Comparison of ENCODE assay signal across 29 mouse cellular contexts in genomic region chr7:79769664-79770063, GRCm38 (mm10). TPM values are rescaled to one million over a fixed set of nuclear protein-coding genes. Genes with fewer than 3 reads are reported as not detected.
"Had no signal": no experiment of that assay in that cellular context is flagged by ENCODE, and none has a peak within 500 bp of the region (broad histone marks: within the 10 kb centered on the region; RNA-seq: fewer than 3 reads in every experiment).

No protein-coding gene starts in this region.

- ATAC-seq: forebrain, embryonic 13.5 days; forebrain, embryonic 14.5 days; forebrain, embryonic 15.5 days; forebrain, embryonic 16.5 days; forebrain, postnatal 0 days had no signal

- H3K27ac ChIP-seq: embryonic facial prominence, embryonic 10.5 days; embryonic facial prominence, embryonic 12.5 days; embryonic facial prominence, embryonic 13.5 days; embryonic facial prominence, embryonic 15.5 days; forebrain, embryonic 10.5 days; forebrain, embryonic 12.5 days; forebrain, embryonic 13.5 days; forebrain, embryonic 15.5 days; gastrocnemius, adult 2 months had no signal

- DNase-seq: cerebellum, adult 2 months; cerebellum, adult 8-10 months; cerebellum, adult 9-10 months; cerebellum, adult 9-11 months; cerebellum, postnatal 10 days; cerebellum, postnatal 14 days; cerebellum, postnatal 25 days; cerebellum, postnatal 36 days; embryo, embryonic 11 days; forebrain, postnatal 0 days; gastrocnemius, adult 2 months; gastrocnemius, postnatal 10 days; gastrocnemius, postnatal 14 days; gastrocnemius, postnatal 25 days; heart, adult 11 months; heart, adult 18-20 months had no signal

- H3K36me3 ChIP-seq: embryonic facial prominence, embryonic 10.5 days; embryonic facial prominence, embryonic 12.5 days; embryonic facial prominence, embryonic 13.5 days; embryonic facial prominence, embryonic 15.5 days; forebrain, embryonic 10.5 days; forebrain, embryonic 12.5 days; forebrain, embryonic 15.5 days had no signal

- H3K9me3 ChIP-seq: embryonic facial prominence, embryonic 10.5 days; embryonic facial prominence, embryonic 12.5 days; embryonic facial prominence, embryonic 13.5 days; embryonic facial prominence, embryonic 15.5 days; forebrain, embryonic 10.5 days; forebrain, embryonic 12.5 days; forebrain, embryonic 13.5 days; forebrain, embryonic 15.5 days had no signal

- H3K4me1 ChIP-seq: embryonic facial prominence, embryonic 12.5 days; embryonic facial prominence, embryonic 13.5 days; embryonic facial prominence, embryonic 15.5 days; forebrain, embryonic 12.5 days; forebrain, embryonic 13.5 days; forebrain, embryonic 15.5 days had no signal

- H3K4me2 ChIP-seq: embryonic facial prominence, embryonic 12.5 days; embryonic facial prominence, embryonic 13.5 days; embryonic facial prominence, embryonic 15.5 days; forebrain, embryonic 12.5 days; forebrain, embryonic 13.5 days; forebrain, embryonic 15.5 days had no signal

- H3K27me3 ChIP-seq: embryonic facial prominence, embryonic 12.5 days; embryonic facial prominence, embryonic 13.5 days; embryonic facial prominence, embryonic 15.5 days; forebrain, embryonic 12.5 days; forebrain, embryonic 13.5 days; forebrain, embryonic 15.5 days had no signal

- H3K9ac ChIP-seq: embryonic facial prominence, embryonic 12.5 days; embryonic facial prominence, embryonic 13.5 days; embryonic facial prominence, embryonic 15.5 days; forebrain, embryonic 12.5 days; forebrain, embryonic 13.5 days; forebrain, embryonic 15.5 days; forebrain, postnatal 0 days had no signal

- H3K4me3 ChIP-seq: embryonic facial prominence, embryonic 10.5 days; embryonic facial prominence, embryonic 12.5 days; embryonic facial prominence, embryonic 13.5 days; embryonic facial prominence, embryonic 15.5 days; erythroblast, embryonic 14.5 days; forebrain, embryonic 10.5 days; forebrain, embryonic 12.5 days; forebrain, embryonic 13.5 days; forebrain, embryonic 15.5 days; gastrocnemius, adult 2 months had no signal

RNA-seq across cellular contexts. Expression of gene Mesp1, which starts 23.9 kb away (rescaled TPM):
- polyA plus RNA-seq: cerebellum, adult 2 months; embryonic facial prominence, embryonic 12.5 days; embryonic facial prominence, embryonic 13.5 days; forebrain, embryonic 10.5 days; forebrain, embryonic 12.5 days; forebrain, embryonic 13.5 days; forebrain, embryonic 14.5 days; forebrain, embryonic 15.5 days; forebrain, embryonic 16.5 days had no signal

RNA-seq across cellular contexts. Expression of gene Wdr93, which starts 26.7 kb away (rescaled TPM):
- polyA plus RNA-seq: erythroblast, embryonic 14.5 days had no signal

RNA-seq across cellular contexts. Expression of gene Pex11a, which starts 26.7 kb away (rescaled TPM):
- polyA plus RNA-seq: erythroblast, embryonic 14.5 days had no signal

RNA-seq across cellular contexts. Expression of gene Plin1, which starts 37.0 kb away (rescaled TPM):
- polyA plus RNA-seq: cortical plate, adult 2 months; embryonic facial prominence, embryonic 11.5 days; embryonic facial prominence, embryonic 12.5 days; embryonic facial prominence, embryonic 13.5 days; erythroblast, embryonic 14.5 days; forebrain, embryonic 10.5 days; forebrain, embryonic 14.5 days; forebrain, embryonic 15.5 days; forebrain, embryonic 16.5 days; forebrain, postnatal 0 days had no signal

RNA-seq across cellular contexts. Expression of gene Mesp2, which starts 40.9 kb away (rescaled TPM):
- polyA plus RNA-seq: embryonic facial prominence, embryonic 11.5 days; erythroblast, embryonic 14.5 days had no signal
